Mouse (Mus musculus) left cerebral cortex, adult 2 months (tissue): Measurements from ENCODE around the gene Olfr47. TPM values are rescaled to one million over a fixed set of nuclear protein-coding genes. Genes with fewer than 3 reads are reported as not detected.

Experiments used
- DNase-seq, 2 experiments: peaks; one replicate each; pipeline ENCODE4 v3.0.0; 2021 to 2022; ENCODE audit warnings: low spot score in 2 of 2, mixed read lengths in 1 of 2; ENCODE audit errors: extremely low spot score in 1 of 2
- H3K27ac ChIP-seq: fragments of 200-600 bp; 2 replicates; pipeline ENCODE4 v1.8.1; 2022
- H3K4me3 ChIP-seq: fragments of 200-600 bp; 2 replicates; pipeline ENCODE4 v1.8.1; 2022
- CTCF ChIP-seq: fragments of 200-600 bp; IDR thresholded peaks from 2 replicates; pipeline ENCODE4 v1.8.1; 2022; ENCODE audit warnings: antibody characterized with exemption, mild to moderate bottlenecking, moderate library complexity
- intact Hi-C: fragments of 180-260 bp; cut with DNase I; formaldehyde crosslinking; loops from one replicate; pipeline ENCODE4 v1.15.1; 2025
- total RNA-seq, 2 experiments: library from RNA; stranded (reverse); gene quantifications; 2 replicates each; pipeline ENCODE4 v1.2.3; 2021

The Olfr47 gene
- total RNA-seq, 2 experiments from 2014 or later, result not detected

DNA sequence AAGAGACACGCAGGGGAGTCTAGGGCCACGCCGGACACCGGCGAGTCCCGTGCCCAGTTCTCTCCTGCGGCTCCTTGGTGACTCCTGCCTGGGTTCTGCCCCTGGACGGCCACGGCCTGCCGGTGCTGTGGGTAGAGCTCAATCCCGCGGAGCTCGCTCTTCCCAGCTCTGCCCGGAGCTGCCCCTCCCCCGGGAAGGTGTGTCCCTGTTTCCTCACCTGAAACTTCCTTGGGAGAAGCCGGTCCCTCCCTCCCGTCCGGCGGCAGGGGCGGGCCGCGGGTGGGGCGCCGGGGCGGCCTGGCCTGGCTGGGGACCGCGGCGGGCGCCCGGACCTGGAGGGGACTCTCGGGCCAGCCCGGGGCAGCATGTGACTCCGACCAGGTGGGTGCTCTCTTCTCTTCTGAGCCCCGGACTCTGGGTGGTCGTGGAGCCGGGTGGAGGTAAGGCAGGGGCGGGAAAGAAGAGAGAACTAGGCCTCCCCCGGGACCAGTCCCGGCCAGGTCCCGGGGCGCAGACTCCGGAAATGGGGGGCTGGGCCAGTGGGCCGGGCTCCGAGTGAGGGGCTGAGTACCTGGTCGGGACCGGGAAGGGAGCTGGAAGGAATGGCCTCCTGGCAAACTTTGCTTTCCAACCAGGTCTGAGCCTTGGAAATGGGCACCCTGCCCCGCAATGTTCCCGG lies 34.2 kb downstream of the Olfr47 start, which contains the start of gene Arhgef5:
TSS of gene Arhgef5 (plus strand) at position 220 of the 679 bp plus-strand sequence.
- Histone ChIP-seq H3K27ac (peak within 1 kb of the TSS; percentile 10; the same call in 1 of the 2 replicates), H3K4me3 (peak within 1 kb of the TSS; percentile 45)
- no peak for DNase-seq
- intact Hi-C loops, result no loop called here
- no peak for TF ChIP-seq CTCF

DNA sequence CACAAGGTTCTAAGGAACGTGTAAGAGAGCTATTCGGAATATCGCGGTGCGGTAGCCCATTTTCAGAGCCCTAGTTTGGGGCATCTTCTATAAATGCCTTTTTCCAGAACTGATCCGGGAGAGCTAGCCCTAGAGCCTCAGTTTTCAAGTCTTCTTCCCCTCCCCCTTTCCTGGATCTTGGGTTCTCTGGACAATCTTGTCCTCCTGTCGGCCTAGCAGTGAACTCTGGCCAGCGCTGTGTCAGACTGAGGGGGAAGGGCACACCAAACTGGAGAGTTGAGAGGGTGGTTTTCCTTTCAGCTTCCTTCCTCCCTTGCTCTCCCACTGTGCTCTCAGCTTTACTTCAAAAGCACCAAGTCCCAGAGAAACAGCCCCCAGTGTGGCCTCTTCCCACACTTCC lies 35.0 kb downstream of the Olfr47 start:
- H3K4me3 ChIP-seq, result peak overlapping the region; percentile 45
- DNase-seq, result no peak
- intact Hi-C loops, result no loop called here
- H3K27ac ChIP-seq, result no peak overlapping the region
- TF ChIP-seq CTCF, result peak; percentile 3; the same call in 1 of the 2 replicates

DNA sequence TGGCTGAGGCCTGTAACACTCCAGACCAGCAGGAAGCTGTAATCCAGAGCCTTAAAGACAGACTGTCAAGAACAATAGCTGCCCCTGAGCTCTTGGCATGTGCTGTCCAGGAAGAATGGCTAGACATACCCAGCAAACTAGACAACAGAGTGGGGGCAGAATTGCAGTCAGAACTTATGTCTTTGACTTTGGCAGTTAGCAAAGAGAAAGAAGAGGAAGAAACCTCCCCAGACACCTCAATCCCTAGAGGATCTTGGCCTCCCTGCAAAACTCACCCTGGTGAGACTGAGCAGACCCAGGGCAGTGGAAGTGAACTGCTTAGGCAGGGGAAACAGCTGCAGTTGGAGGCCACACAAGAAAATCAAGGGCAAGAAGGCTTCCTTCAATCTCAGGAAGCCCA lies 41.3 kb downstream of the Olfr47 start:
- DNase-seq, result no peak
- TF ChIP-seq CTCF, result no peak
- no peak overlapping the region for H3K27ac ChIP-seq
- no peak overlapping the region for H3K4me3 ChIP-seq
- intact Hi-C loops, result no loop called here

GRCm38 (mm10) chr6:43274123-43274522 lies 42.8 kb downstream of the Olfr47 start:
- Histone ChIP-seq H3K4me3 (no peak overlapping the region), H3K27ac (no peak overlapping the region)
- TF ChIP-seq CTCF, result no peak
- DNase-seq, result no peak
- intact Hi-C loops, result no loop called here

- TF ChIP-seq CTCF, result peak; percentile 59
- intact Hi-C loops, result no loop called here
- H3K4me3 ChIP-seq, result no peak overlapping the region
- no peak overlapping the region for H3K27ac ChIP-seq
- DNase-seq, result no peak
Observed at GRCm38 (mm10) chr6:43278247-43278646, 46.9 kb downstream of the Olfr47 start.

- Histone ChIP-seq H3K27ac (no peak overlapping the region), H3K4me3 (no peak overlapping the region)
- intact Hi-C loops, result no loop called here
- no peak for DNase-seq
- no peak for TF ChIP-seq CTCF
Observed at GRCm38 (mm10) chr6:43280481-43280880, 49.2 kb downstream of the Olfr47 start.

Other genes with a start within 250 kb of the Olfr47 start
- not detected for gene Olfr441, start 125.2 kb upstream of the Olfr47 start, total RNA-seq
- not detected for gene Olfr237-ps1, start 85.0 kb upstream of the Olfr47 start, total RNA-seq
- gene Olfr437, start 68.2 kb upstream of the Olfr47 start, total RNA-seq, result not detected
- gene Olfr13, start 59.4 kb upstream of the Olfr47 start, total RNA-seq, result not detected
- not detected for gene Olfr435, start 34.4 kb upstream of the Olfr47 start, total RNA-seq
- gene Olfr434, start 18.5 kb upstream of the Olfr47 start, total RNA-seq, result not detected
- 1 to 10 TPM; 2.5 to 3.0 TPM for gene Arhgef5, start 34.1 kb downstream of the Olfr47 start, total RNA-seq
- not detected for gene Nobox, start 78.0 kb downstream of the Olfr47 start, total RNA-seq